Mouse (Mus musculus) kidney, adult 18-20 months (tissue): Measurements from ENCODE around the gene Myo1f.
"Not testable (repeated sequence)": the region's sequence is repeated elsewhere in the genome, so short reads cannot be mapped to it uniquely, and the experiment has no call there.

Experiments used
- DNase-seq: peaks from one replicate; pipeline ENCODE4 v3.0.0; 2021

The Myo1f gene

DNA sequence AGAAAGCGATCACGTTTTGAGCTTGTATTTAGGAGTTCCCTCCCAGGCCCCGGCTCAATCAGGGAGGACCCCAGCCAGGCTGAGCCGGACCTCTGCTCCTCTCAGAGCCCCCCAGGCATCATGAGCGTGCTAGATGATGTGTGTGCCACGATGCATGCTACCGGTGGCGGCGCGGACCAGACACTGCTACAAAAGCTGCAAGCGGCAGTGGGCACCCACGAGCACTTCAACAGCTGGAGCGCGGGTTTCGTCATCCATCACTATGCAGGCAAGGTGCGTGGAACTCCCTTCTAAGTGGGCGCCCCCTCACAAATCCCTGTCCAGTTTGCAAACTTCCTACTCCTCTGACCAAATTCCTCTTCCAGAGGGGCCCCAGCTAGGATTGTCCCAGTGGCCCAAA is 30.5 kb downstream of the Myo1f start:
- DNase-seq, result no peak

DNA sequence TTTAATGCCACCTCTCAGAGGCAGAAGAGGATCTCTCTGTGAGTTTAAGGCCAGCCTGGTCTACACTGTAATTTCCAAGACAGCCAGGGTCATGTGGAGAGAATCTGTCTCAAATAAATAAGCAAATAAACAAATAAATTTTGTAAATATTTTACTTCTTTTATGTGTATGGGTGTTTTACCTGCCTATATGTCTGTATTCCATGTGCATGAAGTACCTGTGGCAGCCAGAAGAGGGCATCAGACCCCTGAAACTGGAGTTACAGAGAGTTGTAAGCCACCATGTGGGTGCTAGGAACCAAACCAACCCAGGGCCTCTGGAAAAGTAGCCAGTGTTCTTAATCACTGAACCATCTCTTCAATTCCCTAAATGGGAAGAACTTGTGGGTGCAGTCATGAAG is 41.8 kb downstream of the Myo1f start:
- no peak for DNase-seq

- no peak for DNase-seq
Measured at GRCm38 (mm10) chr17:33598506-33598905, 43.0 kb downstream of the Myo1f start.

GRCm38 (mm10) chr17:33599836-33600475 is 44.4 kb downstream of the Myo1f start:
- no peak for DNase-seq

GRCm38 (mm10) chr17:33600831-33601230 is 45.3 kb downstream of the Myo1f start:
- DNase-seq, result no peak

GRCm38 (mm10) chr17:33601947-33602346 is 46.4 kb downstream of the Myo1f start:
- no peak for DNase-seq

DNA sequence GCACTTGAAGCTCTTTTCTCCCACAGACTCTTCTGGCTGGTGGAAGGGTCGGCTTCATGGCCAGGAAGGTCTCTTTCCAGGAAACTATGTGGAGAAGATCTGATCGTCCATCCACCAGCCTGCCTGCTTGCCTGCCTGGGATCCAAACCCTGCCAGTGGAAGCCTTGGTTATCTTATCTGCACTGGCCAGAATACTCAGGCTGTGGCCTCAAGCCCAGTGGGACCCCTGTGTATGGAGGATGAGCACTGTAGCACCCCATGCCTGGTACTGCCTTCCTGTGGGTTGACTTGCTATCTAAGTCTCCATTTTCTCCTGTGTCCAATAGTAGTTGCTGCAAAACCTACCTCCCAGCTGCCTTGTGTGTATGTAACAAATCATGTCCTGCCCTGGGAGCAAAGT is 51.8 kb downstream of the Myo1f start:
- no peak for DNase-seq

- no peak for DNase-seq
Measured at GRCm38 (mm10) chr17:33610548-33610947, 55.0 kb downstream of the Myo1f start.

GRCm38 (mm10) chr17:33613726-33614125 is 58.2 kb downstream of the Myo1f start:
- DNase-seq, result not testable (repeated sequence)

DNA sequence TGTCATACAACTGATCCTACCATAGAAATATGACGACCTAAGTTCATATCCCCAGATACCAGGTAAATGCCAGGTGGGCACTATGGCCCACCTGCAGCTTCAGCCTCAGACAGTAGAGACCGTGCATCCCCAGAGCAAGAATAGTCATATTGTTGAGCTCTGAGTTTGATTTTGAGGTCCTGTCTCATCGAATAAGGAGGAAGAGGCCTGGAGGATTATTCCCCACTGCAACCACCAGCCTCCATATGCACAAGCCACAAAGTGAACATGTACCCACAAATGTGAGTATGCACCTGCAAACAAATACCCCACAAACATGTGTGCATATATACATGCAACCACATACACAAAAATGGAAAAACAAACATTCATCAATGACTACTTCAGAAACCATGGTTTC is 71.8 kb downstream of the Myo1f start:
- DNase-seq, result no peak

GRCm38 (mm10) chr17:33628621-33629486 is 73.3 kb downstream of the Myo1f start, which contains the start of gene Zfp414:
TSS of gene Zfp414 (plus strand) at chr17:33629090.
- peak; percentile 96 for DNase-seq

DNA sequence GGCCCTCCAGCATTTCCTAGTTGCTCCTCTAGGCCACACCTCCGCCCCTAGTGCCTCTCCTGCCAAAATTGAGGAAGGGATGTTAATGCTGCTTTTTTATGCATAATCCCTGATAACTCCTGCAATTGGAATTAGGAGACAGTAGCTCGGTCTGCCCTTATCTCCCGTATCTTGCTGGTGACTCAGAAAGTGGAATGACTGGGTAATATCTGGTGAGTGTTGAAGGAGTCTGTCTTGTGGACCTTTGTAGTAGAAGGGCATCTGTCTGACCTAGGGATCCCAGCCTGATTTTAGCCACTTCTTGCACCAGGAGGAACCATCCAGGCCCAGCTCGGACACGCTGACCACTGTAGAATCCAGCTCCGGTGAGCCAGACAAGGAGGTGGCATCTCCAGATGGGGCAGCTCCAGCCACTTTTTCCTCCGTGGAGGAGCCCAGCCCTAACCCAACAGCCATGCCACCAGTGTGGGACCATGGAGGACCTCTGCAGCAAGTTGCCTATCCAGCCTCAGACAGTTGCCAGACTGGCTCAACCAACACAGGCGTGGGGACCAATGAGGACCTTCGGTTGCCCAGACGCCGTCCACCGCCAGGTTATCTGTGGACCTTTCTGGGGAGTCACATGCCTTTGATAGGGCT is 74.1 kb downstream of the Myo1f start:
- DNase-seq, result no peak

DNA sequence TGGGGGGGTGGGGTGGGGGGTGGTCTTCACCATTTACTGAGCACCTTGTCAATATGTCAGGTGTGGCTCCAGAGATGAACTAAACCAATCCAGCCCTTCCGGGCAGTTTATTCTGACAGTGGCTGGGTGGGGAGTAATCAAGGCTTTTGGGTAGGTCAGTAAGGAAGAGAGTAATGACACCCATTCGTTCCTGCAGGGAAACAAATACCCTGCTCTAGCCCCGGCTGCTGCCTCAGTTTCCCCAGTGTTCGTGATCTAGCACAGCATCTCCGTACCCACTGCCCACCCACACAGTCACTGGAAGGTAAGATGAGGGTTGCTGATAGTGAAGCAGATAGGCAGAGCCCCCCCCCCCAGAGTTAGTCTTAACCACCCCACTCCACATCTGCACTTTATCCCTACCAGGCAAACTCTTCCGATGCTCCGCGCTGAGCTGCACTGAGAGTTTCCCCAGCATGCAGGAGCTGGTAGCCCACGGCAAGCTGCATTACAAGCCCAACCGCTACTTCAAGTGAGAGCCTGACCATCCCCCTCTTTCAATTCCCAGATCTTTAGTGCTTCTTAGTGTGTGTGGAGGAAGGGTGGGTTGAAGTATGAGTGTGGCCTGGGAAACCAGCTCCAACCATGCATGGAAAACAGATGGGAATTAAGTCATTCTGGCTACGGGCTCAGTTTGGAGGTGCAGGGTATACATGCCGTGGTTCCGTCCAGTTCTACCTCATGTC is 74.8 kb downstream of the Myo1f start:
- no peak for DNase-seq

DNA sequence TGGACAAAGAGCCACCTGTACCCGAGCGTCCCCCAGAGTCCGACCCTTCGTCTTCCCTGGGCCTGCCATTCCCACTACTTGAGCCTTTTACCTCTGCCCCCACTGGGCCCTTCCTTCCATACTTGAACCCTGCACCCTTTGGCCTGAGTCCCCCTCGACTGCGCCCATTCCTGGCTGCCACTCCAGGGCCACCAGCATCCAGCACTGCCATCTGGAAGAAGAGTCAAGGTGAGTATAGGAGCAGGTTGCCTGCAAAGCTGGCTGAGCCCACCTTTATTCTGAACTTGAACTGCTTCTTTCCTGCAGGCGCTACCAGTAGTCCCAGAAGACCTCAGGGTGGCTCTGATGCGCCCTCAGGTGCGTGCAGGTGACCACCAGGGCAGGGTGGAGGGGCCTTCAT is 75.7 kb downstream of the Myo1f start:
- DNase-seq, result no peak

- no peak for DNase-seq
Measured at GRCm38 (mm10) chr17:33631796-33632195, 76.3 kb downstream of the Myo1f start.

GRCm38 (mm10) chr17:33637038-33637437 is 81.5 kb downstream of the Myo1f start:
- no peak for DNase-seq

- DNase-seq, result no peak
Measured at GRCm38 (mm10) chr17:33637516-33638276, 82.2 kb downstream of the Myo1f start, which contains the start of gene Pram1. TSS of gene Pram1 (plus strand) at chr17:33638056.

DNA sequence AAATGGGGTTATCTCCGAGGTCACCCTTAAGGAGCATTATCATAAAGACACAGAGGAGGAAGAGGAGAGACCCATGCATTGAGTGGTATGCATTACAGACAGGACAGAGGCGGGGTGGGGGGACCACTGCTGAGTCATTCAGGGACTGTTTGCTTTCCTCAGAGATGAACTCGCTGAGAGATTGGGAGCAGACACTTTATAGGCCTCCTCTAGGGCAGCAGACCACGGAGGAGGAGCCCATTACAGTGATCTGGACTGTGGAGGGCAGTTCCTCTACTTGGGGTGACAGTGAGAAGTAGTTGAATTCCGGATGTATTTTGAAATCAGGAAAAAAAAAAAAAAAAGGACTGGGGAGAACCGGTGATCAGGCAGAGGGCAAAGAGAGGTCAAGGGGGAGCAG is 84.2 kb downstream of the Myo1f start:
- no peak for DNase-seq

GRCm38 (mm10) chr17:33644068-33644467 is 88.6 kb downstream of the Myo1f start:
- DNase-seq, result no peak

DNA sequence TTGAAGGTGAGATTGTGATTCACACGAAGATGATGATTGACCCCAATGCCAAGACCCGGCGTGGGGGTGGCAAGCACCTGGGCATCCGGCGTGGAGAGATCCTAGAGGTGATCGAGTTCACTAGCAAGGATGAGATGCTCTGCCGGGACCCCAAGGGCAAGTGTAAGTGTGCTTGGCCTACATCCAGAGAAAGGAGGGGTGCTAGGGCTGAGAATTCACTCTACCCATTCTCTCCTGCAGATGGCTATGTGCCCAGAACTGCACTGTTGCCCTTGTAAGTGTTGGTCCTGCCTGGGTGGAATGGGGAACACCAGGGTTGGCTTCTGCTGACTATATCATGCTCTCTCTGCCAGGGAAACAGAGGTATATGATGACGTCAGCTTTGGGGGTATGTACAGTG is 89.6 kb downstream of the Myo1f start:
- no peak for DNase-seq

- DNase-seq, result no peak
Measured at GRCm38 (mm10) chr17:33649781-33650475, 94.4 kb downstream of the Myo1f start.
